Mouse (Mus musculus) spleen, postnatal 36 days (tissue): ENCODE results near the gene Pgap2.

ENCODE experiments used
- DNase-seq, 2 experiments: peaks; one replicate each; pipeline ENCODE4 v3.0.0; 2022; ENCODE audit warnings: low spot score in 2 of 2, mixed read lengths in 1 of 2

Gene Pgap2

GRCm38 (mm10) chr7:102266401-102267042 is 56.5 kb downstream of the Pgap2 start:
- peak; percentile 83 to 90 for DNase-seq

DNA sequence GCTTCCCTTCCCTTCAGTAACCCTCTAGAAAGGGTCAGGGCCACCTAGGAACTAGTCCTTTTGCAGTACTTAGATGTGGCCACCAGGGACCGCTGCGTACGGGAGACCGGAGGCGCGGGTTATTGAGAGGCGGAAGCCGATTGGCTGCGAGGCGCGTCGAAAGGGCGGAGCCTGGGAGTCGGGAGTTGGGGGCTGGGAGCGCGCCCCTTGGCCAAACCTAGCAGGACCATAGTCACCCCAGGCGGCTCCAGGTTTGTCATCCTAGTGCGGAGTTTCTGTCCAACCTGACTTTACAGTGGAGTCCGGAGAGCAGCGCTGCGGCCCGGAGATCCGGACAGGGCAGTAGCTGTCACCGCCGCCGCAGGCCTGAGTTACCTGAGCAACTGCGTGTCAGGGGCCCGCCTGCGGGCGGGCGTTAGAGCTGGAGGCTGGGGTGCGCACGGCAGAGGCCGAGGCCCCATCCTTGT is 57.1 kb downstream of the Pgap2 start:
- DNase-seq, result peak; percentile 93 to 96

DNA sequence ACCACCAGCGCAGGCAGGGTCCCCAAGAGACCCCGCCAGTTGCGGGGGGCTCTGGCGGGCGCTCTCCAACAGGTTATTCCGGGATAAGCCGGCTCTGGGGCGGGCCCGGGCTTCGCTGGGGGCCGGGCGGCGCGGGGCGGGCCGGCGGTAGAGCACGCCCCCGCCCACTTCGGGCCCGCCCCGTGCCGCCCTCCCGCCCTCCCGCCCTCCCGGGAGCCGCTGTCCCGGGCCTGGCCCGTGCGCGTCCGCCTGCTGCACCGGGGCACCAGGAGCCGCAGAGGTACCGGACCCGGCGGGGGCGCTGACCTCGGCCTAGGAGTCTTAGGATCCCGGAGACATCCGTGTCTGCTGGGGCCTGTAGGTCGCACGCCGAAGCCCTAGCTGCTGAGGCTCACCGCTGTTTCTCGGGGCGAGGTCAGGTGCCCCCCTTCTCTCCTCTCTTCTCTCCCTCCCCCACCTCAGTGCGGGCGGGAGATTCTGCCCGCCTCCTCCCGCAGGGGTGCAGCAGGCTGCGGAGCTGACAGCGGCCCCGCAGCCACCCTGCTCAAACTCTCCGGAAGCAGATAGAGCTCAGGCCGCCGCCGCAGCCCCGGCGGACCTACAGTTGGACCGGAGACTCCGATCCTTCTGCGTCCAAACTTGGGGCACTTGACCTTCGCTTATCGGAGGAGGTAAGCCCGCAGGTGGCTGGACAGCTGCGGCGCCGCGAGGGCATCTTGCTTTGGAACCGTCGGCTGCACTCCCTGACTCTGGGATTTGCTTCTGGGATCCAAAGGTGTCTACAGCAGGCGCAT is 57.8 kb downstream of the Pgap2 start, which contains the start of gene Stim1:
Stim1 (plus strand) TSS at position 206 of the 794 bp plus-strand sequence.
- DNase-seq, result peak; percentile 68 to 70

DNA sequence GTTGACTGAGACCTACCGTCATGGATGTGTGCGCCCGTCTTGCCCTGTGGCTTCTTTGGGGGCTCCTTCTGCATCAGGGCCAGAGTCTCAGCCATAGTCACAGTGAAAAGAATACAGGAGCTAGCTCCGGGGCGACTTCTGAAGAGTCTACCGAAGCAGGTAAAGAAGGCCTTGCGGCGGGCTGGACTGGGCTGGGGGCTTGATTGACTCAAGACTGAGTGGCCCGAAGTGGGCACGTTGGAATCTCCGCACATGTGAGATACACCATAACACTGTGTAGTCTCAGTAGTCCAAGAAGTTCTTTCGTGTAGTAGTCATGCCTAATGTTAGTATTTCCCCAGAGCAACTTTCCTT is 58.4 kb downstream of the Pgap2 start:
- DNase-seq, result no peak

GRCm38 (mm10) chr7:102272422-102272948 is 62.5 kb downstream of the Pgap2 start:
- no peak for DNase-seq

DNA sequence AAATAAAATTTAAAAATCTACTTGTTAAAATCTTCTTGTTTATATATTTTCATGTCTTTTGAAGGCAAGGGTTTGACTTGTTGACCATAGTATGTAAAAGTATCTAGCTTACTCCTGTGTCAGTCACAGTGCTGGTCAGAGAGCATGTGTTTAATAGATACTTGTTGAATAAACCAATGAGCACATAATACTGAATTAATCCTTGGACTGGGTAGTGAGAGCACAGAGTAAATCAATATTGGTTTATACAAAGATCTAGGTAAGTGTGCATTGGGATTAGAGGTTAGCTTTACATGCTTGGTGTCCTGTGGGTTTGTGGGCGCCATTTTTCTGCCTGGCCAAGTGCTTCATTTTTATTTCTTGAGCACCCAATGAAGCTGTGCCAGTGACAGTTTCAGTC is 71.4 kb downstream of the Pgap2 start:
- no peak for DNase-seq

GRCm38 (mm10) chr7:102282261-102282660 is 72.3 kb downstream of the Pgap2 start:
- DNase-seq, result no peak
